Mouse (Mus musculus) bone marrow, adult 2 months (tissue): ENCODE data around the gene Rps12. TPM values are rescaled to one million over a fixed set of nuclear protein-coding genes. Genes with fewer than 3 reads are reported as not detected.

Source experiments
- H3K27ac ChIP-seq: fragments of 200-500 bp; 2 replicates; pipeline ENCODE4 v1.5.1; 2012; ENCODE audit warnings: low read depth, mild to moderate bottlenecking, control low read depth, inconsistent platforms, low read length; ENCODE audit not compliant: control insufficient read depth, poor library complexity, insufficient read depth
- H3K4me1 ChIP-seq: fragments of 200-500 bp; 2 replicates; pipeline ENCODE4 v1.6.1; 2011; ENCODE audit warnings: low read length; ENCODE audit not compliant: control insufficient read depth, insufficient read depth
- H3K4me3 ChIP-seq: fragments of 200-500 bp; replicated peaks from 2 replicates; pipeline ENCODE3; 2011; ENCODE audit warnings: mild to moderate bottlenecking, low read depth, low read length, control low read depth; ENCODE audit not compliant: control insufficient read depth
- CTCF ChIP-seq: fragments of 200-500 bp; IDR thresholded peaks from 2 replicates; pipeline ENCODE4 v1.5.1; 2011; ENCODE audit warnings: low read length, control low read depth; ENCODE audit not compliant: control insufficient read depth, insufficient read depth
- POLR2A ChIP-seq: fragments of 200-500 bp; IDR thresholded peaks from 2 replicates; pipeline ENCODE4 v1.6.1; 2011; ENCODE audit warnings: low read depth, mild to moderate bottlenecking, control low read depth, low read length, borderline replicate concordance; ENCODE audit not compliant: control insufficient read depth
- WGBS: fragments of 180-500 bp; shearing (Covaris S2); methylation state at CpG from one replicate; pipeline ENCODE4 v1.1.7; 2018; 5-methylcytosine and 5-hydroxymethylcytosine counted together
- polyA plus RNA-seq: library from polyadenylated mRNA; stranded (reverse); fragments of >200 nt; gene quantifications from 2 replicates; pipeline ENCODE4 v1.2.4, GENCODE M21; 2011; ENCODE audit warnings: low replicate concordance; ENCODE audit not compliant: missing spikeins, insufficient read depth, insufficient read length

Rps12 gene
- polyA plus RNA-seq, 1 experiment, result 508 TPM

DNA sequence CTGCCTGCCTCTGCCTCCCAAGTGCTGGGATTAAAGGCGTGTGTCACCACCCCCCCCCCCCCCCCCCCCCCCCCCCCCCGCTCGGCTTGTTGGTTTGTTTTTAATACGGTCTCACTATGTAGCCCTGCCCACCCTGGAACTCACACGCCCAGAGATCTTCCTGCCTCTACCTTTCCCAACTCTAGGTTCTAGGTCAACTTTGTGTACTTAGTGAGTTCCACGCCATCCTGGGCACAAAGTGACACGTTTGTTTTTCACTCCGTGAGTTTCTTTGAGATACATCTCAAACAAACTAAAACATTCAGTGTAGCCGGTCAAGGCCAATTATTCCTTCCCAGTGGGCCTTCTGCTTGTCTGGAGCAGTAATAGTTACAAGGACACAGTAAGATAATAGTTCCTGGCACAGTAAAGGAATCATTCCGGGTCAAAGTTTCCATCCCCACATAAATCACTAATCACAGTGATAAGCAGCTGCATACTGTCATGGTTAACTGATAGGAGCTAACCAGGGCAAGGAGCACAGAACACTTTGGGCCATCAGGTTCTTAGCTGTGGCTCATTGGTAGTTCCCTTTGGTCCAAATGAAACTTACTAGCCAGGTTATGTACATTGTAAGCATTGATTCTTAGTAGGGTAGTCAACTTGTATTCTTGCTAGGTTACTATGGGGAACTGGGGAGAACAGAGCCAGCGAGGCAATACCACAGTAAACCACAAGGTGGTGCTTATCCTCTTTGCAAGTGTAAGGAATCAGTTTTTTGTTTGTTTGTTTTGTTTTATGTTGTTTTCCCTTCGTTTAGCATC, 24.8 kb upstream of the Rps12 start:
- Histone ChIP-seq H3K27ac (no peak overlapping the region), H3K4me1 (no peaks in the 10 kb centered on the region), H3K4me3 (no peak overlapping the region)
- TF ChIP-seq POLR2A (no peak), CTCF (0 out of 2 replicates have a peak, but pooled peaks have one; percentile 18)
- 64% methylated on average over 9 of the region's 12 CpGs for WGBS

DNA sequence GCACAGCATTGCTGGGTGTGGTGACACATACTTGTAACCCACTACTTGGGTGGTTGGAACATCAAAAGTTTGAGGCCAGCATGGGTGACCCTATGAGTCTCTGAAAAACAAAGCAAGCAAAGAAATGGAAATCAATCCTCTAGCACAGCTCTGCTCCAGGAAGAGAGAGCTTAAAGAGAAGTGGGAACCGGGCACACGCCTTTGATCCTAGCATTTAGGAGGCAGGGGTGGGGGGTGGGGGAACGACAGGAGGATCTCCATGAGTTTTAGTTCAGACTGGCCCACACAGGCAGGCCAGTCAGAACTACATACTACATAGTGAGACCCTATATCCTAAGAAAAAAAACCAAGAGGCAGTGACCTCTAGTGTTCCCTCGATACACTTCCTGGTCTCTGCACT, 19.1 kb upstream of the Rps12 start:
- H3K27ac ChIP-seq, result no peak overlapping the region
- TF ChIP-seq CTCF (no peak), POLR2A (no peak)
- no peaks in the 10 kb centered on the region; the same call in 1 of the 2 replicates for H3K4me1 ChIP-seq
- WGBS, result 83% methylated on average over 4 of the region's 4 CpGs
- no peak overlapping the region for H3K4me3 ChIP-seq

DNA sequence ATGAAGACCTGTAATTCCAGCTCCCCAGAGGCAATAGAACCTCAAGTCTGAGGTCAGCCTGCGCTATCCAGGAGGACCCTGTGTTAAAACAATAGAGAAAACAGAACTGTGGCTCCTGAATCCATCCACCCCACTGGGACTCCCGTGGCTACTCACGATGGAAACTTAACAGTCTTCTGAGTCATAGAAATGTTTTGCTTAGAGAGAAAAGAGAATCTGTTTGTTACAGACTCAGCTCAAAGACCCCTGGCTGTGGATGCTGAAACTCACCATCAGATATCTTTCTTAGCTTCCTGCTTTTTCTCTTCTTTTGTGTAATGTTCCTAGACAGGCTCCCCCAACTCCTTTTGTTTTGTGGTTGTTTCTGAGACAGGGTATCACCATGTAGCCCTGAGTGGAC, 17.6 kb upstream of the Rps12 start:
- Histone ChIP-seq H3K27ac (no peak overlapping the region), H3K4me3 (no peak overlapping the region), H3K4me1 (no peaks in the 10 kb centered on the region; the same call in 1 of the 2 replicates)
- no peak for TF ChIP-seq CTCF
- no peak for TF ChIP-seq POLR2A
- 85% methylated on average over 3 of the region's 3 CpGs for WGBS

DNA sequence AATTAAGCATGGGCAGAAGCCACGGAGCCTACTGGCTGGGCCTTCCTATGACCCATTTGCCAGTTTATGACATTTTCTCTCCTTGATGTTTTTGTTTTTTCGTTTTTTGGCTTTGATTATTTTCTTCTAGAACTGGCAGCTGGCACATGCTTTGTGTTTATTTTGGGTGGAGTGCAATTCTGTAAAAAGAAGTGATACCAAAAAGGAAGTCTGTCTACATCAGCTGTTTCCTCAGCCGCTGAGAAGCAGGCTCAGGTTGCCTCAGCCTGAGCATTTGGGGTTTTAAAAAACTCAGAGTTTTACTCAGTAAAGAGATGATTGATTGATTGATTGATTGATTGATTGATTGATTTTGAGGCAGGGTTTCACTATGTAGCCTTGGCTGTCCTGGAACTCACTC, 15.8 kb upstream of the Rps12 start:
- H3K4me1 ChIP-seq, result no peaks in the 10 kb centered on the region; the same call in 1 of the 2 replicates
- WGBS, result 16% methylated on average over 3 of the region's 3 CpGs
- no peak for TF ChIP-seq POLR2A
- no peak for TF ChIP-seq CTCF

DNA sequence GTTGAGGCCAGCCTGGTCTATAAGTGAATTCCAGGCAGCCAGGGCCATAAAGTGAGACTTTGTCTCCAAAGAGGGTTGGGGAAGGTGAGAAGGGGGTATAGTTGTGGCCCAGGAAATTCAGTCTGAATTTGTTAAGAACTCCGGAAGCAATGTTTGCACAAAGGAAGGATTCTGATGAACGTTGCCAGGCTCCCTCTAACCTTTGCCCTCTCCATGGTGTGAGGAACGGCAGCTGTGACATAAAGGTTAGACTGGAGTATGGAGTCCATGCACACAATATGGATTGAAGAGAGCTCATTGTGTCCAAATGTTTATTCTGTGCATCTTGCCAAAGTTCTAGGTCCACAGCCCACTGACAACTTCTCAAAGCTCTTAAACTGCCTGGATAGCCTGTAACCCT, 12.9 kb upstream of the Rps12 start:
- WGBS, result 85% methylated on average over 3 of the region's 3 CpGs
- TF ChIP-seq POLR2A, result no peak
- TF ChIP-seq CTCF, result no peak

More for the DNA sequence above, 15.8 kb upstream of the Rps12 start:
- H3K4me3 ChIP-seq, result no peak overlapping the region
- no peak overlapping the region for H3K27ac ChIP-seq

DNA sequence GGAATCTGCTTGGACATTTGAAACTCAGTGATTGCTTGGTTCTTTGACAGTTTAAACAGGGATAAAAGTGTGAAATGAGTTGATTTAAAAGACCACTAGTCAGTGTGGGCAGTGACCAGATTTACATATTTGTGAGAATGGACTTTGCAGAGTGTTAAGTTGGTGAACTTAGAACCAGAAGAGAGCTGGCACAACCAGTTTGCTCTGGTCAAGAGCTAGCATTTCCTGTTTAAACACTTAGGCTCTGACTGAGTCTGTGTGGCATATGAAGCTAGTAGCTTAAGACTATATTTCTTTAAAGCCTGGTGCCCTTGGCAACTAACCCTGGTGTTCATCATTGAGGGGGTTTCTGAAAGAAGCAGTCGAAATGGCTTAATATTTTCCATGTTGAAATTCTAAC, 11.1 kb upstream of the Rps12 start:
- Histone ChIP-seq H3K27ac (no peak overlapping the region), H3K4me3 (no peak overlapping the region), H3K4me1 (no peaks in the 10 kb centered on the region; the same call in 1 of the 2 replicates)
- 88% methylated on average over 1 of the region's 1 CpGs for WGBS
- TF ChIP-seq CTCF (no peak), POLR2A (no peak)

More for the DNA sequence above, 12.9 kb upstream of the Rps12 start:
- no peak overlapping the region for H3K4me3 ChIP-seq
- no peak overlapping the region for H3K27ac ChIP-seq
- no peaks in the 10 kb centered on the region; the same call in 1 of the 2 replicates for H3K4me1 ChIP-seq

DNA sequence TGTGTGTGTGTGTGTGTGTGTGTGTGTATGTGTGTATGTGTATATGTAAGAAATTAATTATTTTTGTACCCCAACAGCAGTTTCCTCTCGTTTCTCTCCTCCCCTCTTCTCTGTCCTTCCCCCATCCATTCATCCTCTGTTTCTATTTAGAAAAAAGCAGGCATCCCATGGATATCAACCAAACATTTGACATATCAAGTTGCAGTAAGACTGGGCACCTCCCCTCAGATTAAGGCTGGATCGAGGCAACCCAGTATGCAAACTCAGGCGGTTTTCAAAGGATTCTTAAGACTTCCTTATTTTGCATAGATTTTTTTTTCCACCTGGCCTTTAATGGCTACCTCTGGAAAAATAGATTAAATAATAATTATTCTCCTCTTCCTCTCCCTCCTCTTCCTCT, 10.5 kb upstream of the Rps12 start:
- WGBS, result 26% methylated on average over 3 of the region's 3 CpGs
- TF ChIP-seq POLR2A, result no peak
- no peak for TF ChIP-seq CTCF
- no peak overlapping the region for H3K27ac ChIP-seq
- no peak overlapping the region for H3K4me3 ChIP-seq
- H3K4me1 ChIP-seq, result no peaks in the 10 kb centered on the region; the same call in 1 of the 2 replicates

DNA sequence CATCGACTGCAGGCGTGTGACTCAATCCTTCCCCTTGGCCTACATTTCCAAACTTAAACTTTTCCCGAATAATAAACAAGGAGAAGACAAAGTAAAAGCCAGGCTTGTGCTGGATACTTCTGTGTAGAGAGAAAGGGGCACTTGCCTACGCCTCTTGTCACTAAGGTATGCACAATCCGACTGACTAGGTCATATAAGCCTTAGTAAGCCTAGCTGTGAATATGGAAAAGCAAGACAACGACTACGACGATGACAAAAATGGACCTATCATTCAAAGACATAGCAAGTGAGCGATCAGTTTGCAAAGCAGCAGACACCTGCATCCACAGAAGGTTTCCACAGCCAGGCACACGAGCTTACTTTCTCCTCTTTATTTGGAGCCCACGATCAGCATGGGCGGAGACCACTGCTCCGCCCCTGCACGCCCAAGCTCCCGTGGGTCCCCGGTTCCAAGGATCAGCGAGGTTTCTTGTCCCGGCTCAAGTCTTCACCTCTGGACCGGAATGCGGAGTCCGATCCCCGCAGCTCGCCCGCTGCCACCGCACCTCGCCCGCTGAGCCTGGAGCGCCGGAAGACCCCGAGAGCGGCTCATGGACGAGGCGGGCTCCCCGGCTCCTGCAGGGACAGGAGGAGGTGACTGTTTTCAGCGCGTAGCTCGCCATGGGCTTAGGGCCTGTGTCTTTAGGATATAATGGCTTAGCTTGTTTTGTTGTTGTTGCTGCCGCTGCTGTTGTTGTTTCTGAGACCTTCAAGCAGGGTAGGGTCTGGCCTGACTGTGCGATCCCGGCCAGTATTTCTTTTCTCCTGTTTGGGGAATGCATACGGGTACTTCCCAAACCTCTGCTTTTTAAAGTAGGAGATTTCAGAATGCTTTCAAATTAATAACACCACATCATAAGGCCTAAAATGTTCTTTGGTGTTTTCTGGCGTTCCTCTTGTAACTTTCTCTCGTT, 9.8 kb upstream of the Rps12 start, which contains the start of gene Slc18b1:
Gene Slc18b1, plus strand, starts transcription at position 436 of the 953 bp plus-strand sequence.
- H3K27ac ChIP-seq, result no peak within 1 kb of the TSS; the same call in 1 of the 2 replicates
- peak within 1 kb of the TSS; percentile 47 for H3K4me3 ChIP-seq
- TF ChIP-seq CTCF, result no peak
- TF ChIP-seq POLR2A, result no peak
- WGBS, result 11% methylated on average over 43 of the region's 43 CpGs
- H3K4me1 ChIP-seq, result no peaks in the 10 kb centered on the region; the same call in 1 of the 2 replicates
